Mouse (Mus musculus): Measurements from ENCODE around the gene Gm10282. TPM values are rescaled to one million over a fixed set of nuclear protein-coding genes. Genes with fewer than 3 reads are reported as not detected.
A peak's percentile ranks its signal among the peaks of the same experiment; 100 is the strongest.

The Gm10282 gene
- polyA plus RNA-seq, 1 experiment from 2014 or later, result 7.8 TPM

GRCm38 (mm10) chr8:72261872-72262271, 43.2 kb downstream of the Gm10282 start:
- WGBS, result 58% methylated on average over 5 of the region's 5 CpGs
- no peak overlapping the region for H3K27ac ChIP-seq (ENCODE audit: low read depth, low read length)
- no peak overlapping the region for H3K9ac ChIP-seq (ENCODE audit: low read depth, low read length)
- H3K4me2 ChIP-seq (replicated peaks; ENCODE audit: low read depth), result no peak overlapping the region
- H3K9me3 ChIP-seq (ENCODE audit: control insufficient read depth), result no peaks in the 10 kb centered on the region
- no peak for ATAC-seq
- no peaks in the 10 kb centered on the region for H3K4me1 ChIP-seq (replicated peaks; ENCODE audit: control insufficient read depth, insufficient read depth, low read length)
- H3K27me3 ChIP-seq (replicated peaks; ENCODE audit: control insufficient read depth, insufficient read depth, low read length), result no peaks in the 10 kb centered on the region
- peak; percentile 64 for TF ChIP-seq CTCF (IDR thresholded peaks at IDR 0.05; ENCODE audit: low read depth)
- H3K36me3 ChIP-seq (ENCODE audit: control insufficient read depth, insufficient read depth), result no peaks in the 10 kb centered on the region
- H3K4me3 ChIP-seq (ENCODE audit: low read depth, low read length), result no peak overlapping the region

DNA sequence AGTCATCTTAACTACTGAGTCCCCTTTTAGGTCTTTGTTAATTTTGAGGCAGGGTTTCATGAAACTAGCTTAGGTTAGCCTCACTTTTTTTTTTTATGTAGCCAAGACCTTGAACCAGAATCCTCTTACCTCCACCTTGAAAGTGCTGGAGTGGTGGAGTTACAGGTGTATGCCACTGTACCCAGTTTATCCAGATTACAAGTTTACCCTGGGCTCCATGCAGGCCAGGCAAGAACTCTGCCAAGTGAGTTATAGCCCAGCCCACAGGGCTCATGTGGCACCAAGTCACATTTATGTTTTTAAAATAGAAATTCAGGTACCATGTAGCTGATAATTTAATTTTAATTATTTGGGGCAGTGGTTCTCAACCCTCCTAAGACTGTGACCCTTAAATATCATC, 43.6 kb downstream of the Gm10282 start:
- H3K27ac ChIP-seq (ENCODE audit: low read depth, low read length), result no peak overlapping the region
- H3K4me3 ChIP-seq (ENCODE audit: low read depth, low read length), result no peak overlapping the region
- H3K9ac ChIP-seq (ENCODE audit: low read depth, low read length), result no peak overlapping the region
- H3K36me3 ChIP-seq (ENCODE audit: control insufficient read depth, insufficient read depth), result no peaks in the 10 kb centered on the region
- no peak for TF ChIP-seq CTCF (IDR thresholded peaks at IDR 0.05; ENCODE audit: low read depth)
- no peak for ATAC-seq
- no peak overlapping the region for H3K4me2 ChIP-seq (replicated peaks; ENCODE audit: low read depth)
- H3K4me1 ChIP-seq (replicated peaks; ENCODE audit: control insufficient read depth, insufficient read depth, low read length), result no peaks in the 10 kb centered on the region
- no peaks in the 10 kb centered on the region for H3K27me3 ChIP-seq (replicated peaks; ENCODE audit: control insufficient read depth, insufficient read depth, low read length)
- no peaks in the 10 kb centered on the region for H3K9me3 ChIP-seq (ENCODE audit: control insufficient read depth)

DNA sequence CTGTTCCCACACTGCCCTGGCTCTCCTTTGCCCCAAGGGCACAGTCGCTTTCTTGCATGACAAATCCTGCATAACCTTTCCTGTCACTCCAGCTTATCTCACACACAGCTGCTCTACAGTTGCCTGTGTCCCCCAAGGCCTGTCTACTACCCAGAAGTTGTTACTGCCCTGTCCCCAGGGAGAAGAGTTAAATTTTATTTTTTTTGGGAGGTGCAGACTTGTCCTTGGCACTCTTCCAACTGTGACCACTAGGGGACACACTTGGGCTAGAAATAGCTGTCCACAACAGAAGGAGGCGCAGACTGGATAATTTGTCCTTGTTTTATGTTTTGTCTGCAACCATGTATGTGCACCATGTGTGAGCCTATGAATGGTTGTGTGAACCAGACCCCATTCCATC, 44.0 kb downstream of the Gm10282 start:
- peak; percentile 92 for TF ChIP-seq CTCF (IDR thresholded peaks at IDR 0.05; ENCODE audit: low read depth)
- no peaks in the 10 kb centered on the region for H3K27me3 ChIP-seq (replicated peaks; ENCODE audit: control insufficient read depth, insufficient read depth, low read length)
- no peaks in the 10 kb centered on the region for H3K36me3 ChIP-seq (ENCODE audit: control insufficient read depth, insufficient read depth)
- WGBS, result 48% methylated on average over 2 of the region's 2 CpGs
- H3K4me1 ChIP-seq (replicated peaks; ENCODE audit: control insufficient read depth, insufficient read depth, low read length), result no peaks in the 10 kb centered on the region
- H3K9ac ChIP-seq (ENCODE audit: low read depth, low read length), result no peak overlapping the region
- peak; percentile 21; the same call in 1 of the 2 replicates for ATAC-seq
- no peak overlapping the region for H3K4me3 ChIP-seq (ENCODE audit: low read depth, low read length)
- H3K4me2 ChIP-seq (replicated peaks; ENCODE audit: low read depth), result no peak overlapping the region
- H3K9me3 ChIP-seq (ENCODE audit: control insufficient read depth), result no peaks in the 10 kb centered on the region
- H3K27ac ChIP-seq (ENCODE audit: low read depth, low read length), result no peak overlapping the region

DNA sequence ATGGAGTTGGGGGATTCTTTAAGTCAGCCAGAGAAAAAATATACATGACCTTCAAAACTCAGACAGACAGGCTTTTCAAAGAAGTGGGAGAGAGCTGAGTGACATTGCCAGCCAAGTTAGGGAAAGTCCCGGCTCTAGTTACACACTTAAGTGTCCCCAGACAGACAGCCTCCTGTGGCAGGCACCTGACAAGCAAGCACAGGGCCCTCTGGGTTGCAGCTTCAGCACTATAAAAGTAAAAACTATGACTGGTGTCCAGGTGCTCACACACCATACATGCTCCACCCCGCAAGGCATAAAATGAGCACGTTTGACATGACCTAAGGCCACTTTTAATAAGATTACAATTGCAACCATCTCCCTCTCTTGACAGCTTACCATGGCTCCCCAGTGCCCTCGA, 44.5 kb downstream of the Gm10282 start:
- Histone ChIP-seq H3K36me3 (ENCODE audit: control insufficient read depth, insufficient read depth) (peaks cover 2% of the 10 kb centered on the region; the same call in 1 of the 2 replicates), H3K4me3 (ENCODE audit: low read depth, low read length) (no peak overlapping the region), H3K27ac (ENCODE audit: low read depth, low read length) (no peak overlapping the region), H3K27me3 (replicated peaks; ENCODE audit: control insufficient read depth, insufficient read depth, low read length) (no peaks in the 10 kb centered on the region), H3K4me2 (replicated peaks; ENCODE audit: low read depth) (no peak overlapping the region), H3K9ac (ENCODE audit: low read depth, low read length) (no peak overlapping the region), H3K4me1 (replicated peaks; ENCODE audit: control insufficient read depth, insufficient read depth, low read length) (no peaks in the 10 kb centered on the region), H3K9me3 (ENCODE audit: control insufficient read depth) (no peaks in the 10 kb centered on the region)
- no peak for TF ChIP-seq CTCF (IDR thresholded peaks at IDR 0.05; ENCODE audit: low read depth)
- 58% methylated on average over 4 of the region's 4 CpGs for WGBS
- no peak for ATAC-seq

GRCm38 (mm10) chr8:72259862-72260261, 45.2 kb downstream of the Gm10282 start:
- Histone ChIP-seq H3K27me3 (replicated peaks; ENCODE audit: control insufficient read depth, insufficient read depth, low read length) (no peaks in the 10 kb centered on the region), H3K4me1 (replicated peaks; ENCODE audit: control insufficient read depth, insufficient read depth, low read length) (no peaks in the 10 kb centered on the region), H3K4me2 (replicated peaks; ENCODE audit: low read depth) (no peak overlapping the region), H3K4me3 (ENCODE audit: low read depth, low read length) (no peak overlapping the region), H3K9me3 (ENCODE audit: control insufficient read depth) (no peaks in the 10 kb centered on the region), H3K9ac (ENCODE audit: low read depth, low read length) (no peak overlapping the region), H3K36me3 (ENCODE audit: control insufficient read depth, insufficient read depth) (peaks cover 9% of the 10 kb centered on the region; the same call in 1 of the 2 replicates), H3K27ac (ENCODE audit: low read depth, low read length) (no peak overlapping the region)
- WGBS, result 42% methylated on average over 2 of the region's 2 CpGs
- ATAC-seq, result no peak
- no peak for TF ChIP-seq CTCF (IDR thresholded peaks at IDR 0.05; ENCODE audit: low read depth)

DNA sequence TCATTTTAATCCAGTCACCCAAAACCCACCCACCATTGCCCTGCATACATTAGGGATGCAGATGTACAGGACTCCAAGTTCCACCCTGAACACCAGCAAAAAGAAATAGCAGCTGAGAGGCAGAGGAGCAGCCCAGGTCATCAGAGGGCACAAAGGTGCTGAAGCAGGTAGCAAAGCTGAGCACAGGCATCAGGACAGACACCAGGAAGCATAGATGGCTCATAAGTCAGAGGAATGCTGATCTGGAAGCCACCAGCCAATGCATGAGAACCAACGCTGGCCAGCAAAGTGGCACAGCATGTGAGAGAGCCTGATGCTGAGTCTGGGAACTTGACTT, 47.2 kb downstream of the Gm10282 start:
- Histone ChIP-seq H3K27me3 (replicated peaks; ENCODE audit: control insufficient read depth, insufficient read depth, low read length) (no peaks in the 10 kb centered on the region), H3K36me3 (ENCODE audit: control insufficient read depth, insufficient read depth) (peaks cover 21% of the 10 kb centered on the region), H3K9me3 (ENCODE audit: control insufficient read depth) (no peaks in the 10 kb centered on the region), H3K4me2 (replicated peaks; ENCODE audit: low read depth) (no peak overlapping the region), H3K4me1 (replicated peaks; ENCODE audit: control insufficient read depth, insufficient read depth, low read length) (no peaks in the 10 kb centered on the region), H3K27ac (ENCODE audit: low read depth, low read length) (no peak overlapping the region), H3K4me3 (ENCODE audit: low read depth, low read length) (no peak overlapping the region), H3K9ac (ENCODE audit: low read depth, low read length) (no peak overlapping the region)
- TF ChIP-seq CTCF (IDR thresholded peaks at IDR 0.05; ENCODE audit: low read depth), result no peak
- ATAC-seq, result no peak
- 88% methylated on average over 1 of the region's 1 CpGs for WGBS

All from intestine, postnatal 0 days (tissue).